Mouse (Mus musculus): Measurements from ENCODE around the gene Gm10230. TPM values are rescaled to one million over a fixed set of nuclear protein-coding genes. Genes with fewer than 3 reads are reported as not detected.
"Not testable (repeated sequence)": the region's sequence is repeated elsewhere in the genome, so short reads cannot be mapped to it uniquely, and the experiment has no call there.

The Gm10230 gene
- polyA plus RNA-seq (2016; fragmentation: Nextera tagmentation; extraction: Ambion mirVana), result not detected in 2 replicates

DNA sequence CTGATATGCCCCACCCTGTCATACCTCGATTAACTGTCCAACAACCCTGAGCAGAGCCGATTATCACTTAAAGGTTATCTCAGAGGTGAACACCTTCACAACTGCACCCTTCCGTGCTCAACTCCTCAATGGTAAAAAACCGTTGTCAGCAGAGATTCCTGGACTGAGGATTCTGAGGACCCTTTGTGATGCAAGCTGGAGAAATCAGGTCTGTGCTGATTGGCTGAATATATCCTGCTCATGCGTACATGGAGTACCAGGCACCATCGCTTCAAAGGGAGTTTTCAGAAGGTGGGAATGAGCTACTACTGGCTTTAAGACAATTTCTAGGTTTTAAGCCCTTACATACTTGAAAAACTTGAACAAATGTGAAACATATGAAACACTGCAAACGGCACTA lies at the start of gene Gm10230:
Gm10230 (minus strand) TSS at position 101 of the 400 bp plus-strand sequence.
- H3K4me3 ChIP-seq (replicated peaks); H3K27me3 ChIP-seq; ATAC-seq (ENCODE audit: insufficient number of reproducible peaks, insufficient read depth, low FRiP score, low TSS enrichment, low read depth); H3K4me1 ChIP-seq (replicated peaks); H3K27ac ChIP-seq; H3K9ac ChIP-seq (replicated peaks); H3K36me3 ChIP-seq; H3K4me2 ChIP-seq; H3K9me3 ChIP-seq: not testable (repeated sequence)
- no CpG with 5 or more reads among the region's 7 CpGs for WGBS

Small RNAs within 50 kb of the gene (microRNA-seq; reads per million reads assigned to microRNA genes)
- not detected for gene Gm44452
